Mouse (Mus musculus) midbrain, postnatal 0 days (tissue): ENCODE data around the gene Mroh9. TPM values are rescaled to one million over a fixed set of nuclear protein-coding genes. Genes with fewer than 3 reads are reported as not detected.

Source experiments
- ATAC-seq: fragments of 200-750 bp; cut with Nextera tagmentation; 2 replicates; pipeline ENCODE4 v1.8.0; 2017; ENCODE audit warnings: moderate number of reproducible peaks, mild to moderate bottlenecking, moderate TSS enrichment, moderate library complexity; ENCODE audit not compliant: low FRiP score
- DNase-seq: peaks from one replicate; pipeline ENCODE4 v3.0.0-alpha.2; 2015; ENCODE audit warnings: low spot score
- H3K27ac ChIP-seq: fragments of 300-500 bp; sonication (generic); 2 replicates; pipeline ENCODE4 v1.5.1; 2014; ENCODE audit warnings: low read depth, mild to moderate bottlenecking, low read length, mixed read lengths
- H3K27me3 ChIP-seq: fragments of 300-500 bp; sonication (generic); 2 replicates; pipeline ENCODE4 v1.6.1; 2014; ENCODE audit warnings: low read length, control low read depth, mixed read lengths; ENCODE audit not compliant: insufficient read depth
- H3K36me3 ChIP-seq: fragments of 300-500 bp; sonication (generic); 2 replicates; pipeline ENCODE4 v1.6.1; 2014; ENCODE audit warnings: low read length, control low read depth, mixed read lengths; ENCODE audit not compliant: insufficient read depth
- H3K4me1 ChIP-seq: fragments of 300-500 bp; sonication (generic); 2 replicates; pipeline ENCODE4 v1.6.1; 2014; ENCODE audit warnings: mild to moderate bottlenecking, control low read depth, antibody characterized with exemption, low read length, mixed read lengths; ENCODE audit not compliant: insufficient read depth
- H3K4me2 ChIP-seq: fragments of 300-500 bp; sonication (generic); 2 replicates; pipeline ENCODE4 v1.6.1; 2014; ENCODE audit warnings: low read depth, mild to moderate bottlenecking, low read length, mixed read lengths; ENCODE audit not compliant: poor library complexity, severe bottlenecking
- H3K4me3 ChIP-seq: fragments of 300-500 bp; sonication (generic); 2 replicates; pipeline ENCODE4 v1.5.1; 2014; ENCODE audit warnings: low read depth, mild to moderate bottlenecking, low read length, moderate library complexity
- H3K9ac ChIP-seq: fragments of 300-500 bp; sonication (generic); replicated peaks from 2 replicates; pipeline ENCODE4 v1.6.1; 2014; ENCODE audit warnings: mild to moderate bottlenecking, low read length, moderate library complexity, mixed read lengths; ENCODE audit not compliant: poor library complexity, severe bottlenecking
- H3K9me3 ChIP-seq: fragments of 300-500 bp; sonication (generic); 2 replicates; pipeline ENCODE4 v1.6.1; 2016; ENCODE audit warnings: low read length, control low read depth
- CTCF ChIP-seq: IDR thresholded peaks from 2 replicates; pipeline ENCODE4 v1.5.1; 2016; ENCODE audit warnings: antibody characterized with exemption, mild to moderate bottlenecking
- WGBS: fragments of 180-500 bp; shearing (Covaris S2); extraction: QIAGEN DNeasy Blood & Tissue Kit; methylation state at CpG from one replicate; pipeline ENCODE4 v1.1.7; 2014; 5-methylcytosine and 5-hydroxymethylcytosine counted together
- polyA plus RNA-seq: library from polyadenylated mRNA; unstranded; fragments of >200 nt; fragmentation: Nextera tagmentation; extraction: Ambion mirVana; gene quantifications from 2 replicates; pipeline ENCODE4 v1.2.1, GENCODE M21; 2015
- total RNA-seq: library from RNA; depleted of rRNA; stranded (reverse); fragments of >200 nt; gene quantifications from 2 replicates; pipeline ENCODE4 v1.2.3, GENCODE M21; 2014

The Mroh9 gene
- total and polyA plus RNA-seq, 2 experiments from 2014 or later = not detected

DNA sequence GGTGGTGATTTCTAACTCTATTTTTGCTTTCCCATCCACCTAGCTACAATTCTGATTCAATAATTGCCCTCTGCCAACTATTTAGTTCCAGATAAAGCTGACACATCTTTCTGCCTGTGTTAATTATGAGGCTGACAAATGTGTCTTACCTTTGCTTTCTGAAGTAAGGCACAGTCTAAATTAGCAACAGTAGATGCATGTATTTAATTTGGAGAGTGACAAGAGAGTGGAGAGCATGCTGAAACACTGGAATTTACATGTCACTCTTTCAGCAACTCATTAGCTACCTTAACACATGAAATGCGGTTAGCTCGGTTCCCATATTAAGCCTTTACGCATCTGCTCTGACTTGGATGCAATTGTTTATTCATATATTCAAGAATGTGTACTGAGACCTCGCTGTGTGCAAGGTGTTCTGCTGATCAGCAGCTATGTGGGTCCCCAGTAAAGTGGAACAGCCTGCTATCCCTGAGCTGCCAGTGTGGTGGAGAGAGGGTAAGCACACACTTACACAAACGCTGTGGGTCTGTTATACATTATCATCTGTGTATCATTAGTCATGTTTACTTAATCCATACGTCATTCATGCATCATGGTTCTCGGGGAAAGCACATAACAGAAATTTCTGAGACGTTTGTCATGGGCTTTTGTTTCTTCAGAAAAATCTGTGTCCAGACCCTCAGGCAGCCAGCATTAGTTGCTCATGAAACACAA lies 28.1 kb upstream of the Mroh9 start:
- WGBS = 70% methylated on average over 8 of the region's 8 CpGs
- H3K9me3 ChIP-seq = no peaks in the 10 kb centered on the region
- H3K9ac ChIP-seq = no peak overlapping the region
- no peak overlapping the region for H3K27ac ChIP-seq
- no peaks in the 10 kb centered on the region for H3K36me3 ChIP-seq
- no peak for TF ChIP-seq CTCF
- no peak overlapping the region for H3K4me2 ChIP-seq
- H3K4me3 ChIP-seq = no peak overlapping the region
- 0 out of 2 replicates have a peak, but pooled peaks have one; percentile 20 for ATAC-seq
- H3K4me1 ChIP-seq = no peaks in the 10 kb centered on the region
- H3K27me3 ChIP-seq = no peaks in the 10 kb centered on the region
- DNase-seq = no peak

DNA sequence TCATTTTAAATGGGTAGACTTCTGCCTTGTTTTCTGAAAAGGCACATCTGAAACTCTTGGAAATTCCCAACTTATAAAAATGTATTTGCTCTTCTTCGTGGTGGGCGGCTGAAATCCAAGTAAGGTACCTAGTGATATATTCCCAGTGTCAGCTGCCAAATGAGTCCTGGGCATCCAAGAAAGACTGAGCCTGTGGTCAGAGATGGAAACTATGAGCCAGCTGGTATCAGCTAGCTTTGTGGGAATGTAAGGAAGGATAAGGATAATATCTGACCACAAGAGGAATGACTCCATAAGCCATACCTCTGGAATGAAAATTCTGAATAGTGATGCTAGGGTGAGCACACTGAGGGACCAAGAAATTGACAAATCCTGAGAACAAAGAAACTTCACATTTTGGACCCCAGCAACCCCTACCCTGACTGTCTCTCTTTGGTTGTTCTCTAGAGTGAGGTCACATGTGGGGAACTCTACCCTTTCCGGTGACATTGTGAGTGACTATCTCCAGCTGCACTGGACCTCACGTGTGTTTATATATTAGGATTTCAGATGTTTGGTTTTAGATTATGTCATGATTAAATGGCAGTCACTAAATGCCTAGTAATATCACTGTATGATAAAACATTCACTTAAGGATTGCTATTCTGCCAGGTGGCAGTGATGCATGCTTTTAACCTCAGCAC lies 27.2 kb upstream of the Mroh9 start:
- Histone ChIP-seq H3K27ac (no peak overlapping the region), H3K9me3 (no peaks in the 10 kb centered on the region), H3K27me3 (no peaks in the 10 kb centered on the region), H3K36me3 (no peaks in the 10 kb centered on the region), H3K4me3 (no peak overlapping the region), H3K4me1 (no peaks in the 10 kb centered on the region), H3K9ac (no peak overlapping the region), H3K4me2 (no peak overlapping the region)
- DNase-seq (no peak), ATAC-seq (no peak)
- WGBS = 93% methylated on average over 4 of the region's 4 CpGs
- TF ChIP-seq CTCF = no peak

- ATAC-seq = no peak
- TF ChIP-seq CTCF = no peak
- Histone ChIP-seq H3K4me1 (no peaks in the 10 kb centered on the region), H3K9me3 (no peaks in the 10 kb centered on the region), H3K27me3 (no peaks in the 10 kb centered on the region), H3K4me2 (no peak overlapping the region), H3K36me3 (no peaks in the 10 kb centered on the region), H3K27ac (no peak overlapping the region), H3K9ac (no peak overlapping the region), H3K4me3 (no peak overlapping the region)
- no peak for DNase-seq
- 50% methylated on average over 1 of the region's 1 CpGs for WGBS
These were observed 19.5 kb upstream of the Mroh9 start for GRCm38 (mm10) chr1:163104960-163105359.

DNA sequence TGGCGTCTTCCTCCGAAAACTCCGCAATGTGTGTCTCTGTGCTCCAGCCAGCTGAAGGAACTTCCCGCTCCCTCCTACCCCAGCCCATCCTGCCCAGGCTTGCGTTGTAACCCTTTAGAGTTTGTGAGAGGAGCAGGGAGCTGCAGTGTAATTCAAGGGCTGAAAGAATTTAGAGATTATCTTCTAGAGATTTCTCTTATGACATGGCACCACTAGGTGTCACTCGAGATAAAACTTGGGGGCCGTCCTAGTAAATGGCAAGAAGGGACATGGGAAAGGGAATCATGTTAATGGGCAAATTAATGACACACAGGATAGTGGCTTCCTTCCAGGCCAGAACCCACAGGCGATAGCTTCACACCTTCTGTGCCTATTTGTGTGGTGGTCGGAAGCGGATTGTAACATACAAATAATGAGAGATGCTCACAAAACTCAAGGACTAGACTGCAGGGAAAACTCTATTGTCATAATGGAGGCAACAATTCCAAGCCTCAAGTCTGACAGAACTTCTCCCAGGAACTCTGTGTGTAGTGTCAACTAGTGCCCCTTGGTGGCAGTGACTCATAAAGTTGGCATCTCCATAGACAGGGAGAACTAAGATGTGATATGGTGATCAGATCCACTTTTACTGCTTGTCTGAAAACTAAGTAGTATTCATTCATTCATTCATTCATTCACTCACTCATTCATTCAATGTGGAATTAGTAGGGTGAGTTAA lies 6.1 kb upstream of the Mroh9 start:
- DNase-seq (peak; percentile 67), ATAC-seq (0 out of 2 replicates have a peak, but pooled peaks have one; percentile 34)
- no peaks in the 10 kb centered on the region for H3K9me3 ChIP-seq
- no peak overlapping the region for H3K9ac ChIP-seq
- no peaks in the 10 kb centered on the region for H3K36me3 ChIP-seq
- H3K4me2 ChIP-seq = no peak overlapping the region
- no peaks in the 10 kb centered on the region for H3K4me1 ChIP-seq
- WGBS = 60% methylated on average over 10 of the region's 10 CpGs
- no peak overlapping the region for H3K4me3 ChIP-seq
- no peaks in the 10 kb centered on the region for H3K27me3 ChIP-seq
- no peak overlapping the region for H3K27ac ChIP-seq
- TF ChIP-seq CTCF = peak; percentile 72

DNA sequence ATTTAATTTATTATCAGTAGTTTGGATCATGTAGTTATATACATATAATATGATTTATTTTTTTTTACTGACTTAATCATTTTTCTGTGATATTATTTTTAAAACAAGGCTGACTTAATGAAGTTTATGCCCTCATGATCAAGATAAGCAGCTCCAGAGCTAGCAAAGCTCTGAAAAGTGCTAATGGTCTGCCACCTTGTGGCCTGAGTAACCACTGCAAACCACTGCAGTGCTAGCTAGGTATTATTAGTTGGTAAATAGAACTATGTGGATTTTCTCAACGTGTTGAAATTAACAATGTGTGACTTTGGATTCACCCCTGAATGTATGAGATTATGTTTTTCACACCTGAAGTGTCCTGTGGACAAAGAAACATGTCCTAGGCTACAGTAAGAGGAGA lies 15.0 kb downstream of the Mroh9 start:
- Histone ChIP-seq H3K27ac (no peak overlapping the region), H3K4me3 (no peak overlapping the region), H3K36me3 (no peaks in the 10 kb centered on the region), H3K9me3 (no peaks in the 10 kb centered on the region), H3K4me2 (no peak overlapping the region), H3K9ac (no peak overlapping the region), H3K4me1 (no peaks in the 10 kb centered on the region), H3K27me3 (no peaks in the 10 kb centered on the region)
- TF ChIP-seq CTCF = peak; percentile 94
- DNase-seq (peak; percentile 81), ATAC-seq (peak; percentile 89)
- WGBS = 2% methylated on average over 1 of the region's 1 CpGs

DNA sequence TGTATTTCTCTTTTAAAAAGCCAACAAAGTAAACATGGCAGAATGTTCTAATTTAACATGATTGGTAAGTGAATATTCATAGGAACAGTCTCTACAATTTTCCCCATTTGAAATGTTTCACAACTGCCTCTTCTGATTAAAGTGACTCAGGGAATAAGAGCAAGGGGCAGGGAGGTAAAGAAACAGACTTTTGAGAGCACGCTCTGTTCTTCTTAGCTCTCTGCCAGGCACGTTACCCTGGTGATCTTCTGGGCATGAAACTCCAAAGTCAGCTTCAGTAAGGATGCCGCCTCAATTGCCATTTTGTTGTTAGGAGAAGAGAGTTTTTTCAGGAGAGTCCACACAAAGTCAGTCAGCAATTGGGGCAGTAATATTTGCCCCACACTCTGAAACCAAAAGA lies 25.1 kb downstream of the Mroh9 start:
- no peak overlapping the region for H3K4me3 ChIP-seq
- ATAC-seq = no peak
- no peaks in the 10 kb centered on the region for H3K27me3 ChIP-seq
- H3K36me3 ChIP-seq = no peaks in the 10 kb centered on the region
- DNase-seq = peak; percentile 55
- no peaks in the 10 kb centered on the region for H3K9me3 ChIP-seq
- WGBS = 70% methylated on average over 3 of the region's 3 CpGs
- TF ChIP-seq CTCF = no peak
- no peak overlapping the region for H3K27ac ChIP-seq
- no peaks in the 10 kb centered on the region for H3K4me1 ChIP-seq
- no peak overlapping the region for H3K9ac ChIP-seq
- no peak overlapping the region for H3K4me2 ChIP-seq
